Mouse (Mus musculus) brown adipose tissue, adult 24 weeks (tissue): ENCODE measurements around the gene Prim2. TPM values are rescaled to one million over a fixed set of nuclear protein-coding genes. Genes with fewer than 3 reads are reported as not detected.

Experiments
- H3K27ac ChIP-seq: fragments of 200-500 bp; replicated peaks from 2 replicates; pipeline ENCODE4 v1.5.1; 2012; ENCODE audit warnings: low read depth, mild to moderate bottlenecking, low read length
- H3K4me1 ChIP-seq: fragments of 200-500 bp; 2 replicates; pipeline ENCODE4 v1.6.1; 2012; ENCODE audit warnings: low read length, mixed read lengths; ENCODE audit not compliant: control insufficient read depth, insufficient read depth, insufficient read length
- H3K4me3 ChIP-seq: fragments of 200-500 bp; 2 replicates; pipeline ENCODE4 v1.5.1; 2012; ENCODE audit warnings: low read depth, mild to moderate bottlenecking, low read length, moderate library complexity; ENCODE audit not compliant: insufficient read depth
- polyA plus RNA-seq: library from polyadenylated mRNA; stranded (reverse); fragments of >200 nt; gene quantifications from 2 replicates; pipeline ENCODE4 v1.2.4, GENCODE M21; 2012; ENCODE audit not compliant: missing spikeins, insufficient read depth, insufficient read length

The Prim2 gene
- polyA plus RNA-seq, 1 experiment = 2.6 TPM

- Histone ChIP-seq H3K27ac (no peak overlapping the region), H3K4me1 (no peaks in the 10 kb centered on the region), H3K4me3 (no peak overlapping the region)
Observed at GRCm38 (mm10) chr1:33599019-33599667, 70.5 kb downstream of the Prim2 start.

- no peak overlapping the region for H3K4me3 ChIP-seq
- no peak overlapping the region for H3K27ac ChIP-seq
- no peaks in the 10 kb centered on the region for H3K4me1 ChIP-seq
Observed at GRCm38 (mm10) chr1:33597043-33597442, 72.6 kb downstream of the Prim2 start.

GRCm38 (mm10) chr1:33595936-33596335 lies 73.7 kb downstream of the Prim2 start:
- H3K4me1 ChIP-seq = no peaks in the 10 kb centered on the region
- no peak overlapping the region for H3K27ac ChIP-seq
- no peak overlapping the region for H3K4me3 ChIP-seq

- H3K27ac ChIP-seq = no peak overlapping the region
- H3K4me3 ChIP-seq = no peak overlapping the region
- H3K4me1 ChIP-seq = no peaks in the 10 kb centered on the region
Observed at GRCm38 (mm10) chr1:33594966-33595365, 74.6 kb downstream of the Prim2 start.

- Histone ChIP-seq H3K27ac (no peak overlapping the region), H3K4me1 (no peaks in the 10 kb centered on the region), H3K4me3 (no peak overlapping the region)
Observed at GRCm38 (mm10) chr1:33593718-33594388, 75.7 kb downstream of the Prim2 start.

- Histone ChIP-seq H3K4me1 (no peaks in the 10 kb centered on the region), H3K4me3 (no peak overlapping the region)
Observed at GRCm38 (mm10) chr1:33591997-33592608, 77.5 kb downstream of the Prim2 start.

GRCm38 (mm10) chr1:33590556-33591411 lies 78.8 kb downstream of the Prim2 start:
- Histone ChIP-seq H3K4me3 (no peak overlapping the region), H3K4me1 (no peaks in the 10 kb centered on the region), H3K27ac (no peak overlapping the region)

More at GRCm38 (mm10) chr1:33591997-33592608, 77.5 kb downstream of the Prim2 start:
- H3K27ac ChIP-seq = no peak overlapping the region

GRCm38 (mm10) chr1:33589531-33589930 lies 80.1 kb downstream of the Prim2 start:
- Histone ChIP-seq H3K4me1 (no peaks in the 10 kb centered on the region), H3K4me3 (no peak overlapping the region), H3K27ac (no peak overlapping the region)

GRCm38 (mm10) chr1:33588557-33588956 lies 81.0 kb downstream of the Prim2 start:
- Histone ChIP-seq H3K4me3 (no peak overlapping the region), H3K4me1 (no peaks in the 10 kb centered on the region), H3K27ac (no peak overlapping the region)

- Histone ChIP-seq H3K4me1 (no peaks in the 10 kb centered on the region), H3K27ac (no peak overlapping the region), H3K4me3 (no peak overlapping the region)
Observed at GRCm38 (mm10) chr1:33584590-33584978, 85.0 kb downstream of the Prim2 start.

- Histone ChIP-seq H3K27ac (no peak overlapping the region), H3K4me1 (no peaks in the 10 kb centered on the region), H3K4me3 (no peak overlapping the region)
Observed at GRCm38 (mm10) chr1:33583817-33584589, 85.6 kb downstream of the Prim2 start.

GRCm38 (mm10) chr1:33578593-33578992 lies 91.0 kb downstream of the Prim2 start:
- H3K4me1 ChIP-seq = no peaks in the 10 kb centered on the region
- no peak overlapping the region for H3K27ac ChIP-seq
- H3K4me3 ChIP-seq = no peak overlapping the region

- Histone ChIP-seq H3K4me3 (no peak overlapping the region), H3K27ac (no peak overlapping the region), H3K4me1 (no peaks in the 10 kb centered on the region)
Observed at GRCm38 (mm10) chr1:33574459-33574858, 95.1 kb downstream of the Prim2 start.

GRCm38 (mm10) chr1:33565764-33566401 lies 103.7 kb downstream of the Prim2 start:
- Histone ChIP-seq H3K4me1 (no peaks in the 10 kb centered on the region), H3K27ac (no peak overlapping the region), H3K4me3 (no peak overlapping the region)
